Mouse (Mus musculus) common myeloid progenitor, adult 5-6 weeks (primary cell): ENCODE measurements at regions not wholly inside any gene's neighbourhood (a gene's known extent, or its start where the extent isn't known, plus 50 kb on each side); places are given as distances from the start of the nearest gene placed in this dataset.

Experiments used
- ATAC-seq: replicated peaks from 2 replicates; pipeline ENCODE4 v1.8.0; 2016; ENCODE audit warnings: low read depth, mild to moderate bottlenecking, moderate TSS enrichment, inconsistent platforms; ENCODE audit not compliant: poor library complexity, severe bottlenecking

DNA sequence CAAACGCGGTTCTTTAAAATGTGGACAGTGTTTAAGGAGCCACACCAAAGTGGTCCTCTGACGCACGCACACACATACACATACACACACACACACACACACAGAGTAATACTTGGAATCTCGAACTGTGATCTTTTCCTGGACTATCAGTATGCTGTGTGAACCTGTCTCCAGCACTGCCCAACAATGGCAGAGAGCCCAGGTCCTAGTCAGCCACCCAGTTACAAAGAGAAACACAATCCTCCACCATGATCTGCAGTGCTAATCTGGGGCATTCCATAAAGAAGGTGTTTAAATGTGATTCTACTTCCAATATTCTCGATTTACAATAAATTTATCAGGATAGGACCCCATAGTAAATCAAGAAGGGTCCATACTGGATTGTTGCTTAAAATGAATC, 54.2 kb upstream of the Cplx2 start:
- ATAC-seq = no peak

- ATAC-seq = no peak
These were observed 53.0 kb upstream of the Cplx2 start for GRCm38 (mm10) chr13:54318161-54318560.

DNA sequence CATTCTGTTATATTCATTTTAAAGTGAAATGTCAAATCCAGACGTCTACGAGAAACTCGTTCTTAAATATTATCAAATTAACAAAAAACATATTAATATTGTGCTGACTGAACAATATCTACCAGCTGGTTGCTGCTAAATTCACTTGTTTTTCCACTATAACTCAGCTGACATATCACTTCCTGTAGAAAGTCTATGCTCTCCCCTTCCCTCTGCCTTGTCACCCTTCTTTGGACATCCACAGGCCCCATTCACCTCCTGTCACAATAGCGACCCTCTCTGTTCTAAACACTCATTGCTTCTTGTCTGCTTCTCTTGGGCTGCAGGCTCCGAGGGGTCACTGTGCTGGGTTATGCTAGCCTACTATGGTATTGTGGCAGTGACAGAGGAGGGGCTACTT, 52.5 kb upstream of the Cplx2 start:
- no peak for ATAC-seq

DNA sequence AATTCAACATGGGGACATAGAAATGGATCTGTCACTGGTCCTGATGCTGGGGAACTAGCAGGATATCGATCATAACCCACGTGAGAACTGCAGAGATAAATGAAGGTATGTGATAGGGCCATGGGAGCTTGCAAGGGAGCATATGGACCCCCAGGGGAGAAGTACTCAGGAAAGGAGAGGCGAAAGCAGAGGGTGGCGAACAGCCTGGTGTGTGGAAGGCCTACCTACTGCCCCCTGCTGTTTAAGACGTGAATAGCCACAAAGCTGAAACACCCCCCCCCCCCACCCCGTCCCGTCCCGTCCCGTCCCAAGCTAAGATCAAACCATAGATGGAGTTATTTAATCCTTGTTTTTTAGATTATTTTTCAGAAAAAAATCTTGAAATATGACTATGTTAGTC, 50.9 kb upstream of the Cplx2 start:
- no peak for ATAC-seq

- ATAC-seq = no peak
These were observed 50.1 kb upstream of the Cplx2 start for GRCm38 (mm10) chr13:54321011-54321410.
